Mouse (Mus musculus): Measurements from ENCODE around the gene Nr2f2.

The Nr2f2 gene

GRCm38 (mm10) chr7:70332064-70332850 is 34.3 kb downstream of the Nr2f2 start:
- DNase-seq (ENCODE audit: low spot score), result no peak

- DNase-seq (ENCODE audit: low spot score), result no peak
Observed at GRCm38 (mm10) chr7:70331243-70332063, 35.1 kb downstream of the Nr2f2 start.

- no peak for DNase-seq (ENCODE audit: low spot score)
Observed at GRCm38 (mm10) chr7:70330761-70331242, 35.7 kb downstream of the Nr2f2 start.

GRCm38 (mm10) chr7:70330207-70330562 is 36.4 kb downstream of the Nr2f2 start:
- DNase-seq (ENCODE audit: low spot score), result no peak

- DNase-seq (ENCODE audit: low spot score), result no peak
Observed at GRCm38 (mm10) chr7:70329521-70330206, 36.9 kb downstream of the Nr2f2 start.

GRCm38 (mm10) chr7:70329037-70329516 is 37.5 kb downstream of the Nr2f2 start:
- DNase-seq (ENCODE audit: low spot score), result no peak

- no peak for DNase-seq (ENCODE audit: low spot score)
Observed at GRCm38 (mm10) chr7:70328206-70329036, 38.1 kb downstream of the Nr2f2 start.

- no peak for DNase-seq (ENCODE audit: low spot score)
Observed at GRCm38 (mm10) chr7:70327191-70327590, 39.3 kb downstream of the Nr2f2 start.

- no peak for DNase-seq (ENCODE audit: low spot score)
Observed at GRCm38 (mm10) chr7:70326176-70327035, 40.1 kb downstream of the Nr2f2 start.

GRCm38 (mm10) chr7:70325381-70325780 is 41.2 kb downstream of the Nr2f2 start:
- DNase-seq (ENCODE audit: low spot score), result no peak

GRCm38 (mm10) chr7:70324541-70324940 is 42.0 kb downstream of the Nr2f2 start:
- DNase-seq (ENCODE audit: low spot score), result no peak

- no peak for DNase-seq (ENCODE audit: low spot score)
Observed at GRCm38 (mm10) chr7:70324041-70324440, 42.5 kb downstream of the Nr2f2 start.

GRCm38 (mm10) chr7:70305716-70306115 is 60.8 kb downstream of the Nr2f2 start:
- no peak for DNase-seq (ENCODE audit: low spot score)

GRCm38 (mm10) chr7:70304426-70304825 is 62.1 kb downstream of the Nr2f2 start:
- DNase-seq (ENCODE audit: low spot score), result no peak
